Mouse (Mus musculus): ENCODE data around the gene Palm2.
"Not testable (repeated sequence)": the region's sequence is repeated elsewhere in the genome, so short reads cannot be mapped to it uniquely, and the experiment has no call there.

Gene Palm2

DNA sequence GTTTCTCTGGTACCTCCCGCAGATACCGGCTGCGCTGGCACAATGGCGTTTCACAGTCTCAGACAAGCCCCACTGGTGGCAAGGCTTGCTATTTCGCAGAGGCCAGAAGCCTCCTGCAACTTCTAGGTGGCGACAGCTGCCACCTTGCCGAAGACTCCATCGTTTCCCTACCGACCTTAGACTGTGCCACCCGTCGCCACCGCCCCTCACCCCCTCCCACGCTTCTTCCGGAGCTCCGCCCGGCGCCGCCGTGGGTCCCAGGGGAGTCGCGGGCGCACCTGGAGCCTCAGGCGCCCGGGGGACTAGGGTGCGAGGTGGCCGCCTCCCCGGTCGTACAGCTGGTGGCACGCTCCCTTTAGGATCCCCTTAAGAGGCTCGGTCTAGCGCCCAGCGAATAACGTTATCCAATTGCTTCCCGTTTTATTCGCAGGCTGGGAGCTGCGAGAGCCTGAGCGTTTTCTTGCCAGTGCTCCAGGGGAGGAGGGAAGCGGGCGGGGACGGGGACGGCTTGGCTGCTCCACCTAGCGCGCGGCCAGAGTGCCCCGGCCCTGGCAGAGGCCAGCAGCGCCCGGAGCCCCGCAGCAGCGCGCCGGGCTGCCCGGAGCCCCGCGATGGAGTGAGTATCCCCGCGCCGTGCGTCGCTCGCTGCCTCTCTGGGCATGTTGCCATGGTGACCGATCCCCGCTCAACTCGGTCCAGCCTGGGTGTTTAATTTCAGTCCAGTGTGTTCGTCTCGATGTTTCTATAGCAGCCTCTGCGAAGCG lies at the start of gene Palm2:
Gene Palm2 (plus strand): TSS at position 307 of the 764 bp plus-strand sequence.
- DNase-seq, result peak; percentile 19

- DNase-seq, result no peak
These were observed 49.7 kb upstream of the Palm2 start for GRCm38 (mm10) chr4:57384355-57384754.

DNA sequence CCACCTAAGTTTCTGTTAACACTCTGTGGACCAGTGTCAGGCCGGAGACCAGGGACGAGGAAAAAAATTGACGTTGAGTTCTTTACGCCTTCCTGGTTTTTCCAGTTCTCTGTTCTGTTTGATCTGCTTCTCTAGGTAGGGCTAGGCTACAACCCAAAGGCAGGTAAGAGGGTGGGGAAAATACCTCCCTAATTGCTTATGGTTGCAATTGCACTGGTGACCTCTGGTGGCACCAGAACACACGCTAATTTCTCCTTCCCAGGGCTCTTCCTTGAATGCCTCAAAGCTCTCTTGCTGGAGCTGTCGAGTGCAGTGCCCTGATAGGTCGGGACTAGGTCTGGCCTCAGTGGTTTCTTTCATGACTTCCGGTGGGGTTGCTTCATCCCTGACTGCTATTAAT lies 42.9 kb upstream of the Palm2 start:
- no peak for DNase-seq

DNA sequence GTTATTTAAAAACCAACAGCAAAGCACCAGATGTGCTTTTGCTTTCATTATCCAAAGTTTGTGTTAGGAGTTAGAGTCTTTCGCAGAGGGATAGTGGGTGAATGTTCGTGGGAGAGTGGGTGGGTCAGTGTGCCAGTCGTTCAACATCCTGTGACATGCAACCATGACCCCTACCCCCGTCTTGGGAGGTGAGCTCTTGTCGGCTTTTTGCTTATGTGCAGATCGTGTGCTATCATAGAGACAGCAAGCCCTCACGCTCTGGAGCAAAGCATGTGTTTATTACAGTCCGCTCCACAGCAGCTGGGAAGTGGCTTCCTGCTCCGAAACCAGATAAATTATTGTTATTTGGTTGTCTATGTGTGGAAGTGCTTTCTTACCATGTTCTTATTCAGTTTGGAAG lies 37.6 kb upstream of the Palm2 start:
- no peak for DNase-seq

DNA sequence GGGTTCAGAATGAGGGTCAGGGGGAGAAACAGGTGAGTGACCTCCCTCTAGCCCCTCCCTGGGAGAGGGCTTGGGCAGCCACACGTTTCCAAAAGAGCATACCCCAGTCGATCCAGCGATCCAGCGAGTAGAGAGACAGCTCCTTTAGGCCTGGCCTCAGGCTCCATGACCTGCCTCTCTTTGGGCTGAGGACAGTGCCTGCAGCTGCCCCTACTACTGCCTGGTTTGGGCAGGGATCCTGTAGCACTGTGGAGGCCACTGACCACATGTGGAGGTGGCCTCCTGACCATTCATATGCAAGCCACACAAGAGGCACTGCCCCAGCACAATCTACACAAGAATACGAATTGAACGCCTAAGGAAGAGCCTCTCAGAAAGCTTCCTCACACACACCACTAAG lies 21.7 kb upstream of the Palm2 start:
- not testable (repeated sequence) for DNase-seq

- no peak for DNase-seq
These were observed 21.0 kb upstream of the Palm2 start for GRCm38 (mm10) chr4:57413016-57413415.

GRCm38 (mm10) chr4:57413670-57414069 lies 20.4 kb upstream of the Palm2 start:
- not testable (repeated sequence) for DNase-seq

DNA sequence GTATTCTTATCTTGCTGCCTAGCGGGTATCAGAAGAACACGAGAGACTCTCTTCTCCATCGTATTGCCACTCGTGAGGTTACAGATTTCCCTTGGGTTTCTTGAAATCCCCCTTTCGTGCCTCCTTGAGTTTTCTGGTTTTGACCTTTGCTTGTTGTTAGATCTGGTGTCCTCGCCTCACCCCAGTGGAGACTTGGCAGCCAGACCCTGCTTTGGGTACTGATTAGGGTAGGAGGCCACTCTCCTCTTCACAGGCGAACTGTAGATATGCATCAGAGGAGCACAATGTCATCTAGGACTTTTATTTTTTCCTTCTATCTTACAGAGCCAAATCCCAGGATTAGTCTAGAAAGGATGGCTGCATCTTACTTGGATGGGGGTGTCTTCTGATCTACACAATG lies 10.0 kb upstream of the Palm2 start:
- no peak for DNase-seq

DNA sequence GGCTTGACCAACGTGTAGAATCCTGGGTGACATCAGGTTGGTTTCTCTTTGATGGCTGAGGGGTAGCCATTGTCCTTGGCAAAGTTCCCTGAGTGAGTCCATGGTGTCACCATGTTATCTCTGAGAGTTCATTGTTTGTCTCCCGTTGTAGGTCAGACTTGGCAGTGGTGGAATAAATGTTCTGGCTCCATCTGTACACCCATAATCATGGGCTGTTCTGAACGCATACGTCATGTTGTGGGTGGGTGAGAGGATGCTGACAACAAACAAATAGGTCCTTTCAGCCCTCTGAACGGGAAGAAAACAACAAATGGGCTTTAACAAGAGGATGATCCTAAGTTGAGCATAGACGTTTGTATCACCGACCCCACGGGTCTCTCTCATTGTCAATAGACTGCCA lies 5.7 kb upstream of the Palm2 start:
- DNase-seq, result no peak

- no peak for DNase-seq
These were observed 786 bp downstream of the Palm2 start for GRCm38 (mm10) chr4:57434705-57435360.

- no peak for DNase-seq
These were observed 2.2 kb downstream of the Palm2 start for GRCm38 (mm10) chr4:57436286-57436685.

- DNase-seq, result no peak
These were observed 12.0 kb downstream of the Palm2 start for GRCm38 (mm10) chr4:57446082-57446481.

GRCm38 (mm10) chr4:57446854-57447444 lies 12.9 kb downstream of the Palm2 start:
- no peak for DNase-seq

DNA sequence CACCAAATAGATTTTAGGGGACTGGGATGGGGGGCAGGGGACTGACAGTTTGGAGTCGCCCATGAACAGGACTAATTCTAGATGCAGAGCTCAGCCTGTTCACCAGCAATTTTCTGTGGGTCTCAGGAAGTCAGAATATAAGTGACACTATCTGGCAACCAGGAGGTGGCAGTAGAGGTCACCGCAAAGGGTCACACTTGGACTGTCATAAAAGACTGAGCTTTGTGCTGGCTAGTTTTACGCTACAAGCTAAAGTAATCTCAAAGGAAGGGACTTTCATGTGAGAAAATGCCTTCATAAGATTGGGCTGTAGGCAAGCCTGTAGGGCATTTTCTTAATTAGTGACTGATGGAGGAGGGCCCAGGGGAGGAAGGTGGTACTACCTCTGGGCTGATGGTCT lies 17.8 kb downstream of the Palm2 start:
- peak; percentile 27 for DNase-seq

- no peak for DNase-seq
These were observed 18.6 kb downstream of the Palm2 start for GRCm38 (mm10) chr4:57452661-57453060.

DNA sequence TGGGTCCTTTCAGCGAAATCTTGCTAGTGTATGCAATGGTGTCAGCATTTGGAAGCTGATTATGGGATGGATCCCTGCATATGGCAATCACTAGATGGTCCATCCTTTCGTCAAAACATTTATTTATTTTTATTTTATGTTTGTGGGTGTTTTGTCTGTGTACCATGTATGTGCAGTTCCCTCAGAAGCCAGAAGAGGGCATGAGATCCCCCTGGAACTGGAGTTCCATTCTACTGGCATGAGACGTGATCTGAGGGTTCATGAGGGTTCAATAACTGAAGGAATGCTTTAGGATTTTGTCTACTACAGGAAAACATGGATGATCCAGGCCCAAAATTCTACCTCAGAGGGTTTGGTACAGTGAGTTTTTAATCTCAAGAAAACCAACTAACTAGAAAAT lies 28.3 kb downstream of the Palm2 start:
- no peak for DNase-seq

- DNase-seq, result no peak
These were observed 48.4 kb downstream of the Palm2 start for GRCm38 (mm10) chr4:57482435-57482834.

- no peak for DNase-seq
These were observed 52.3 kb downstream of the Palm2 start for GRCm38 (mm10) chr4:57486392-57486791.

DNA sequence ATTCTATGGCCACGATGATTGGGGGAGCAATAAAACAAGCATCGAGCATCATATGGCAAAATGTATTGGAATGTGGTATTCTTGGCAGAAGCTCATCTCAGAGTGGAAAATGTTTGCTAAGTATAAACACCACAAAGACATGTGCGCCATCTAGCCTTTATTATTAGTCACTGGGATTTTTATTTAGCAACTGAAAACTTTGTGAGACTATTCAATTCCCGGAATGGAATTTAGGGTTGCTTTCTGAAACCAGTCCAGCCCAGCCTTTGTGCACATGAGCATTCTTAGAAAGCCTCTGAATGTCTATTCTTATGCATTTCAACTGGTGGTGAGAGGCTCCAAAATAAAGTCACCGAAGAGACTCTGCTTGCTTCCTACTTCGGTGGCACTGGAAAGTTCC lies 55.8 kb downstream of the Palm2 start:
- DNase-seq, result no peak

DNA sequence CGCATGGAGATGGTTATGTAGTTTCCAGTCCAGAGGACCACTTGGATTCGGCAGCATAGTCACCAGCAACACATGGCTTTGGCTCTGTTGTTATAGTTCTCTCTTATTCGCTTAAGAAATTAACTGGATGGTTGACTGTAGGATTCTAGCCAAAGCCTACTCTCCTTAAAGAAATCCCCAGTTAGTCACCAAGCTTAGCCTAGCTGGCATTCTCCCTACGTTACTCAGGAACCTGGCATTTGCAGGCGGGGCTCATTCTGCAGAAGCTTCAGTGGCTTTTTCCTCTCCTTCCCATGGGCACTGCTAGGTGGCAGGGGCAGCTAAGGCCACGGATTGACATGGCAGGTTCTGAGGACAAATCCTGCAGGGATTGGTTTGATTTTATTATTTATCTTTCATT lies 70.7 kb downstream of the Palm2 start:
- no peak for DNase-seq

DNA sequence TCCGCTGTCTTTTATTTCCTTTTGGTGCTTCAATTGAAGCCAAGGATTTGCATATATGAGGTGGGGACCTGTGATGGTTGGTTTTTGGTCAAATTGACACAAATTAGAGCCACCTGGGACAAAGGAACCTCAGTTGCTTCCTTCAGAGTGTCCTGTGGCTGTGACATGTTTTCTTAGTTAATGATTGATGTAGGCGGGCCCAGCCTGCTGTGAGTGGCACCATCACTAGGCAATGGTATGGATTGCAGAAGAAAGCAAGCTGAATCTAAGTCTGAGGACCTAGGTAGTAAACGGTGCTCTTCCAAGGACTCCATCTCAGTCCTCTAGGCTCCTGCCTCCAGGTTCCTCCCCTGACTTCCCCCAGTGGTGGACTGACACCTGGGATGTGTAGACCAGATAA lies 76.5 kb downstream of the Palm2 start:
- DNase-seq, result no peak

DNA sequence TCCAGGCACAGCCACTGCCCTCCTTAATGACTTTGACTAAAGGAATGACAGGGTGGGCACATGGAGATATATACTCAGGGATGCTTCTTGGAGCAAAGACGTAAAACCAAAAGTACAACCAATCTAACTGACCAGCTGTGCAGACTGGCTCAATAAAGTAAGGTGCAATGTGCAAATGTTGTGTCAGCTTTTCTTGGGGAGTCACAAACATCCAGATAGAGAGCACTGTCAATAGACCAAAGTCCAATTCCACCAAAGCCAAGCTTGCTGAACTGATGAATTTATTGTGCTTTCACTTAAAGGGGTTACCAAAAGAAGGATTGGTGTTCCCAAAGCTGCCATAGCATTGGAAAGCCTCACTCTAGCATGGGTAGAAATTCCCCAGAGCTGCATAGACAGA lies 77.7 kb downstream of the Palm2 start:
- DNase-seq, result no peak

- DNase-seq, result no peak
These were observed 79.3 kb downstream of the Palm2 start for GRCm38 (mm10) chr4:57513241-57513933.
